Mouse (Mus musculus): ENCODE measurements around the gene Disp3. TPM values are rescaled to one million over a fixed set of nuclear protein-coding genes. Genes with fewer than 3 reads are reported as not detected.

Disp3 gene
- total RNA-seq (2023): not detected

GRCm38 (mm10) chr4:148287476-148288054 is at the start of gene Disp3:
Gene Disp3 (minus strand): TSS chr4:148287965.

Other genes starting within 250 kb of the Disp3 start
- 10 to 100 TPM in 1 of 2 experiments, 1 to 10 TPM in 1; 9.8 to 10.6 TPM for gene Clcn6, start 249.1 kb downstream of the Disp3 start, total RNA-seq (2023)
- 10 to 100 TPM in 1 of 2 experiments, 1 to 10 TPM in 1; 10.0 to 14.6 TPM for gene Mthfr, start 248.9 kb downstream of the Disp3 start, total RNA-seq (2023)
- 10 to 100 TPM; 66.1 to 70.7 TPM for gene Agtrap, start 199.9 kb downstream of the Disp3 start, total RNA-seq (2023)
- 10 to 100 TPM; 10.3 to 11.0 TPM for gene Mad2l2, start 157.6 kb downstream of the Disp3 start, total RNA-seq (2023)
- gene Draxin, start 157.3 kb downstream of the Disp3 start, total RNA-seq (2023): under 1 TPM in 1 of 2 experiments, not detected in 1; 0.18 TPM
- 10 to 100 TPM; 13.6 to 18.7 TPM for gene Fbxo6, start 135.8 kb downstream of the Disp3 start, total RNA-seq (2023)
- under 1 TPM; 0.33 to 0.73 TPM for gene Fbxo44, start 127.5 kb downstream of the Disp3 start, total RNA-seq (2023)
- not detected for gene Fbxo2, start 127.3 kb downstream of the Disp3 start, total RNA-seq (2023)
- gene Ubiad1, start 156.8 kb upstream of the Disp3 start, total RNA-seq (2023): 1 to 10 TPM; 4.9 to 5.0 TPM
- gene Mtor, start 160.6 kb upstream of the Disp3 start, total RNA-seq (2023): 10 to 100 TPM; 23.1 to 25.3 TPM
- not detected for gene Angptl7, start 212.5 kb upstream of the Disp3 start, total RNA-seq (2023)

Measured in neutrophil, adult 83 days (primary cell).